Mouse (Mus musculus) heart, embryonic 15.5 days (tissue): Measurements from ENCODE around the gene Pcdh15. TPM values are rescaled to one million over a fixed set of nuclear protein-coding genes. Genes with fewer than 3 reads are reported as not detected.

Experiments used
- ATAC-seq: fragments of 200-750 bp; cut with Nextera tagmentation; replicated peaks from 2 replicates; pipeline ENCODE4 v1.8.0; 2017; ENCODE audit warnings: low read depth, moderate TSS enrichment; ENCODE audit not compliant: insufficient number of reproducible peaks, insufficient read depth, low FRiP score
- H3K27ac ChIP-seq: fragments of 300-500 bp; sonication (generic); 2 replicates; pipeline ENCODE4 v1.5.1; 2015; ENCODE audit warnings: mild to moderate bottlenecking, inconsistent platforms
- H3K27me3 ChIP-seq: fragments of 300-500 bp; sonication (generic); 2 replicates; pipeline ENCODE4 v1.6.1; 2015; ENCODE audit warnings: inconsistent platforms
- H3K36me3 ChIP-seq: fragments of 300-500 bp; sonication (generic); 2 replicates; pipeline ENCODE4 v1.6.1; 2015; ENCODE audit warnings: mild to moderate bottlenecking, inconsistent platforms
- H3K4me1 ChIP-seq: fragments of 300-500 bp; sonication (generic); replicated peaks from 2 replicates; pipeline ENCODE4 v1.6.1; 2015; ENCODE audit warnings: inconsistent platforms
- H3K4me2 ChIP-seq: fragments of 300-500 bp; sonication (generic); 2 replicates; pipeline ENCODE4 v1.6.1; 2015; ENCODE audit warnings: inconsistent platforms, mild to moderate bottlenecking, moderate library complexity
- H3K4me3 ChIP-seq: fragments of 300-500 bp; sonication (generic); 2 replicates; pipeline ENCODE4 v1.5.1; 2015; ENCODE audit warnings: mild to moderate bottlenecking, inconsistent platforms
- H3K9ac ChIP-seq: fragments of 300-500 bp; sonication (generic); 2 replicates; pipeline ENCODE4 v1.6.1; 2015; ENCODE audit warnings: mild to moderate bottlenecking, inconsistent platforms
- H3K9me3 ChIP-seq: fragments of 300-500 bp; sonication (generic); replicated peaks from 2 replicates; pipeline ENCODE4 v1.6.1; 2016; ENCODE audit warnings: inconsistent platforms
- WGBS: fragments of 180-500 bp; shearing (Covaris S2); methylation state at CpG from one replicate; pipeline ENCODE4 v1.1.7; 2015; ENCODE audit warnings: mixed read lengths; 5-methylcytosine and 5-hydroxymethylcytosine counted together
- polyA plus RNA-seq: library from polyadenylated mRNA; unstranded; fragments of >200 nt; fragmentation: Nextera tagmentation; extraction: Ambion mirVana; gene quantifications from 2 replicates; pipeline ENCODE4 v1.2.1, GENCODE M21; 2015

The Pcdh15 gene
- polyA plus RNA-seq, 1 experiment from 2014 or later: 0.45 TPM

DNA sequence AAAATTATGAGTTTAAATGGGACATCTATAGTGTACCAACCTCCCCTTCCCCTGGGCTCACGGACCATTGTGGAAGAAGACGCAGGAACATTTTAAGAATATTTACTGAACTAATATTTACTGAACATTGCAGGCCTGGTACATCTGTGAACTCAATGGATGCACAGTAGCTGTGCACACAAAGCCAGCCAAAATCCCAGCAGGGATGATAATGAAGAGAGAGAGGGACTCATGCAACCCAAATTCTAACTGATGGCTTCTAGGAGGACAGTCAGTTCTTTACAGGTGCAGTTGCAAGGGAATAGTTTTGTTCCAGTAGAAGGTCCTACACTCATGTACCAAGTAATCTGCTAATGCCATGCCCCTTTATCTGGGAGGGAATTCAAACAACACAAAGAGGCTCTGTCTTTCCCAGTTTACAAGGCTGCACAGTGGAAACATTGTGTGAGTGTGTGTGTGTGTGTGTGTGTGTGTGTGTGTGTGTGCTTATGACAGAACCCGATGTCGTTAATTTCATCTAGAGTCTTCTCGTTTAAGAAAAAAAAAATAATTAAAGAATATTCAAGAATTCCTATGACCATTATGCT, 475.7 kb downstream of the Pcdh15 start:
- Histone ChIP-seq H3K9ac (no peak overlapping the region), H3K4me1 (no peaks in the 10 kb centered on the region), H3K9me3 (no peaks in the 10 kb centered on the region), H3K27me3 (no peaks in the 10 kb centered on the region), H3K27ac (no peak overlapping the region), H3K4me3 (no peak overlapping the region), H3K36me3 (no peaks in the 10 kb centered on the region), H3K4me2 (no peak overlapping the region)
- ATAC-seq: no peak
- WGBS: 84% methylated on average over 5 of the region's 5 CpGs

GRCm38 (mm10) chr10:73667501-73667900, 568.4 kb downstream of the Pcdh15 start:
- Histone ChIP-seq H3K27ac (no peak overlapping the region), H3K4me3 (no peak overlapping the region), H3K27me3 (no peaks in the 10 kb centered on the region), H3K4me1 (no peaks in the 10 kb centered on the region), H3K4me2 (no peak overlapping the region), H3K9ac (no peak overlapping the region), H3K9me3 (no peaks in the 10 kb centered on the region), H3K36me3 (no peaks in the 10 kb centered on the region)
- no peak for ATAC-seq
- 84% methylated on average over 1 of the region's 1 CpGs for WGBS

DNA sequence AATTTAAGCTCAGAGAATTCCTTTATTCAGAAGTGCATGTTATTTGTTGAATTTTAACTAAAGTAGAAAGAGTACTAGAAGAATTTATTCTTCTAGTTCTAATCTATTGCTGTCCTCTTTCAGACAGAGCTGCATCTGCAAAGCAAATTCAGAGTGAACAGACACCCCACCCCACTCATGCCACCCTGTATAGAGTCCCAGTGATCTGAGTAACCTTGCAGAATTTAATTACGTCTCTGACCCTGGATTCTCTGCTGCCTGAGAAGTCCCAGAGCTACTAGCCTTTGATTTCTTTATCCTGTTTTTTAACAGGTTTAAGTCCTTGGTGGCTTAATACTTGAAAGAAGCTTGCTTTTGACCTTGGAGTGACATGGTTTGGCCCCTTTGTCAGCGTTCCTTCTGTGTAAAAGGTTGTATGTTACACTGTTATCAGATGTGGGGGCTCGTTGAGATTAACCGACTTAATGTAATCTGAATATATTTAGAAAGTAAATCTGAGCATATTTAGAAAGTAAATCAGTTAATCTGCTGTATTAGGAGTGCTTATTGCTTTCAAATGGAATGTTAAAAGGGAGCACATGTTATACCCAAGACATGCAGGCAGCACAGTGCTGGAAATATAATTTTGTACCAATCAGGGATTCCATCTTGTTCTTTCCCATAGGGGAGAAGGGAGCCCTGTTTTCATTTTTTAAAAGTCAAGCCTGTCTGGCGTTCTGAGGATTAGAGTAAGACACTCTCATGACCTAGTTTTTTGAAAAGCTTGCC, 601.6 kb downstream of the Pcdh15 start:
- no peak overlapping the region for H3K4me2 ChIP-seq
- no peak for ATAC-seq
- H3K9me3 ChIP-seq: no peaks in the 10 kb centered on the region
- H3K4me3 ChIP-seq: no peak overlapping the region
- H3K4me1 ChIP-seq: no peaks in the 10 kb centered on the region
- WGBS: 49% methylated on average over 5 of the region's 5 CpGs
- H3K9ac ChIP-seq: no peak overlapping the region
- no peaks in the 10 kb centered on the region for H3K27me3 ChIP-seq
- H3K36me3 ChIP-seq: no peaks in the 10 kb centered on the region
- H3K27ac ChIP-seq: no peak overlapping the region

GRCm38 (mm10) chr10:73725566-73726240, 626.6 kb downstream of the Pcdh15 start:
- H3K4me2 ChIP-seq: no peak overlapping the region
- 72% methylated on average over 7 of the region's 7 CpGs for whole genome bisulfite sequencing

GRCm38 (mm10) chr10:73733246-73733645, 634.1 kb downstream of the Pcdh15 start:
- 81% methylated on average over 7 of the region's 7 CpGs for WGBS
- ATAC-seq: no peak
- Histone ChIP-seq H3K9me3 (no peaks in the 10 kb centered on the region), H3K4me3 (no peak overlapping the region), H3K27ac (no peak overlapping the region), H3K36me3 (no peaks in the 10 kb centered on the region), H3K9ac (no peak overlapping the region), H3K27me3 (no peaks in the 10 kb centered on the region), H3K4me2 (no peak overlapping the region), H3K4me1 (no peaks in the 10 kb centered on the region)

More at GRCm38 (mm10) chr10:73725566-73726240, 626.6 kb downstream of the Pcdh15 start:
- ATAC-seq: no peak
- Histone ChIP-seq H3K4me1 (no peaks in the 10 kb centered on the region), H3K27ac (no peak overlapping the region), H3K27me3 (no peaks in the 10 kb centered on the region), H3K36me3 (no peaks in the 10 kb centered on the region), H3K9ac (no peak overlapping the region), H3K4me3 (no peak overlapping the region), H3K9me3 (no peaks in the 10 kb centered on the region)

DNA sequence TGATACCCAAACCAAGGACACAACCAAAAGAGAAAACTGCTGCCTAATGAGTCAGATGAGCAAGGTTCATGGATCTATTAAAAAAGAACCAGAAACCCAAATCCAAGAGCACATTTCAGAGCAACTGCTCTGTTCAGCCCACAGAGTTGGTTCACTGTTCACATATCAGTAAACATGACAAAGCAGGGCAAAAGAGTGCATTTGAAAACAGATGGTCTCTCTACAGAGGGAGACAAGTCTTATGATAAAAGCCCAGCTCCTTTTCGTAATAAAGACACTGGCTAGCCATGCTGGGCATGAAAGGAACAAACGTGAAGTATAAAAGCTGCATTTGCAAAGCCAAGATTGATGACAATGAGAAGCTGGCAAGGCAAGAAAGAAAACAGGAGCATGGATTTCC, 649.9 kb downstream of the Pcdh15 start:
- no peak for ATAC-seq
- no peaks in the 10 kb centered on the region for H3K36me3 ChIP-seq
- no peak overlapping the region for H3K27ac ChIP-seq
- H3K9me3 ChIP-seq: no peaks in the 10 kb centered on the region
- H3K4me1 ChIP-seq: no peaks in the 10 kb centered on the region
- no peak overlapping the region for H3K4me2 ChIP-seq
- no peak overlapping the region for H3K9ac ChIP-seq
- H3K4me3 ChIP-seq: no peak overlapping the region
- H3K27me3 ChIP-seq: no peaks in the 10 kb centered on the region
- WGBS: 64% methylated on average over 2 of the region's 2 CpGs

DNA sequence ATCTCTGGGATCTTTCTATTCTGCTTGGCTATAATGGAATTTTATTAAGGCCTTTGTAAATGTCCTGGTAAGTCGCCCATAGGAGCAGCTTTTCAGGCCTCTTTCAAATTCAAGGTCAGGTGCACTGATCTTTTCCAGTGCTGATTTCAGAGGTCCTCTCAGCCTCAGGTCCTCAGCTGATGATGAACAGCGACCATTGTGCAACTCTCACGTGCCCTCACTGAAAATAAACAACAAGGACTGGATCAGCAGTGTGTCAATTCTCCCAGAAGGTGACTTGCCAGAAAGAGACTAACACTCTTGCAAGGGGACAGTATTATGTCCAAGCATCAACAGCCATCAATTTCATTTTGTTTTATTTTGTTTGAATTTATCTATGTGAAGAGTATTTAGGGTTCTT, 654.7 kb downstream of the Pcdh15 start:
- H3K9ac ChIP-seq: no peak overlapping the region
- no peaks in the 10 kb centered on the region for H3K9me3 ChIP-seq
- H3K4me1 ChIP-seq: no peaks in the 10 kb centered on the region
- H3K36me3 ChIP-seq: no peaks in the 10 kb centered on the region
- ATAC-seq: no peak
- H3K4me3 ChIP-seq: no peak overlapping the region
- no peak overlapping the region for H3K4me2 ChIP-seq
- no peaks in the 10 kb centered on the region for H3K27me3 ChIP-seq
- H3K27ac ChIP-seq: no peak overlapping the region
- whole genome bisulfite sequencing: 44% methylated on average over 3 of the region's 3 CpGs

- Histone ChIP-seq H3K4me1 (no peaks in the 10 kb centered on the region), H3K4me3 (no peak overlapping the region), H3K27me3 (no peaks in the 10 kb centered on the region), H3K36me3 (no peaks in the 10 kb centered on the region), H3K27ac (no peak overlapping the region), H3K9me3 (no peaks in the 10 kb centered on the region), H3K9ac (no peak overlapping the region), H3K4me2 (no peak overlapping the region)
- no peak for ATAC-seq
- WGBS: 35% methylated on average over 4 of the region's 4 CpGs
Observed at GRCm38 (mm10) chr10:73782945-73783344, 683.8 kb downstream of the Pcdh15 start.

DNA sequence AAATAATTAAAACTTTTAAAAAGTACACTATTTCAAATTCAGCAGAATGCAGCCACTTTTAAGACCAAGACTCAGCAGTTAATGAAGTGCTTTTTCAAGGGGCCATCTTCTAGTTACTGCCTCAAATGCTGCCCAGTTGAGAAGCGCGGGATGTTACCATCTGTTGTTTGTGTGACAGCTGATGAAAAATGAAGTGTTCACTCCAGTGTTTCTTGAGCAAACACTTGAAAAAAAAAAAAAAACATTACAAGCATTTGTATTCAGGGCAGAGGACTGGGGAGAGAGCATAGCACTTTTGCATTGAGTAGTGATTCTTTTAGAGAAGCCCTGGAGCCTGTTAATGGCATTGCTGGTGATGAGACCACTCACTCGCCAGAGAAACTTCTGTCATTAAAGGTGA, 689.0 kb downstream of the Pcdh15 start:
- Histone ChIP-seq H3K27me3 (no peaks in the 10 kb centered on the region), H3K9me3 (no peaks in the 10 kb centered on the region), H3K27ac (no peak overlapping the region), H3K4me1 (no peaks in the 10 kb centered on the region), H3K4me3 (no peak overlapping the region), H3K9ac (no peak overlapping the region), H3K36me3 (no peaks in the 10 kb centered on the region), H3K4me2 (no peak overlapping the region)
- ATAC-seq: no peak
- 66% methylated on average over 3 of the region's 3 CpGs for WGBS

DNA sequence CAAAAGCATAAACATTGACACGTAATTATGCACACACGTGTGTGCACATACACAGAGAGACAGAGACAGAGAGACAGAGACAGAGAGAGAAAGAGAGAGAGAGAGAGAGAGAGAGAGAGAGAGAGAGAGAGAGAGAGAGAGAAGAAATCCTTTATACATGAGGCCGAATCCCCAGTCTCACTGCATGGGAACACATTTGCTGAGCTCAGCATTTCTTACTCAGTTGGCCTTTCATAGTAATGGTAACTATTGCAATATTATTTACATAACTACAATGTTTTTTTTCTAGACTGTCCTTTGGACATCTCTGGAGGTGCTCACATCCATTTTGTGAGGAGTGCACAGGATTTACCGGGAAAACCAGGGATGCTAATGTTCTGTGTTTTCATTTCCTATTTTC, 705.9 kb downstream of the Pcdh15 start:
- Histone ChIP-seq H3K4me2 (no peak overlapping the region), H3K27ac (no peak overlapping the region), H3K27me3 (no peaks in the 10 kb centered on the region), H3K36me3 (no peaks in the 10 kb centered on the region), H3K4me1 (no peaks in the 10 kb centered on the region), H3K9me3 (no peaks in the 10 kb centered on the region), H3K4me3 (no peak overlapping the region), H3K9ac (no peak overlapping the region)
- 83% methylated on average over 4 of the region's 4 CpGs for WGBS
- no peak for ATAC-seq

DNA sequence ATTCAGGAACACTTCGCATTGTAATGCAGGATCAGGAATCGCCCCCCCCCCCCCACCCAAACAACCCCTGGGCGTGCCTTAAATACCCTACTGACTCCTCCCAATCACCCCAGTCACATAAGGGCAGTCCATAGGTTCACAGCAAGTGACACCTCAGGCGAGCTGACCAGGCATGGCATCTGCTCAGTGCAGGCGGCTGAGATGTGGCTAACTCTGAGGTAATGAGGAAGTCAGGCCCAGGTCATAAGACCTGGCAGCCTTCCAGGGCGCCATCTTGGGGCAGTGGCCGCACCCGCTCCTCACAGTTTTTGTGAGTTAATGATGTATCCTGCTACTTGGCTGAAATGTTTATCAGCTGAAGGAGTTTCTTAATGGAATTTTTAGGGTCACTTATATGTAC, 713.2 kb downstream of the Pcdh15 start:
- no peak for ATAC-seq
- WGBS: 55% methylated on average over 8 of the region's 8 CpGs
- Histone ChIP-seq H3K27ac (no peak overlapping the region), H3K9ac (no peak overlapping the region), H3K4me1 (no peaks in the 10 kb centered on the region), H3K4me3 (no peak overlapping the region), H3K27me3 (no peaks in the 10 kb centered on the region), H3K9me3 (no peaks in the 10 kb centered on the region), H3K36me3 (no peaks in the 10 kb centered on the region), H3K4me2 (no peak overlapping the region)
